In genomic region chr1:158653808-158654520, GRCm38 (mm10) we compare ENCODE assay signal across 8 mouse cellular contexts.
A peak's percentile ranks its signal among the peaks of the same experiment; 100 is the strongest.
DNase-seq lines count a peak whose midpoint lies in the region; ATAC-seq lines count a peak whose summit lies in the region.

No protein-coding gene starts in this region.

- ATAC-seq in forebrain, embryonic 14.5 days, result peak; percentile 72
- 0 out of 2 replicates have a peak, but pooled peaks have one; percentile 47 for ATAC-seq in megakaryocyte, adult 5-6 weeks (ENCODE audit: poor library complexity, severe bottlenecking)

- no peak overlapping the region for H3K4me3 ChIP-seq in forebrain, embryonic 14.5 days (ENCODE audit: low read depth, low read length)

- peak overlapping the region; percentile 15; the same call in 1 of the 2 replicates for H3K27ac ChIP-seq in forebrain, embryonic 14.5 days (ENCODE audit: low read depth, low read length)

- H3K36me3 ChIP-seq in forebrain, embryonic 14.5 days (ENCODE audit: control insufficient read depth, insufficient read depth, low read length), result peaks cover 16% of the 10 kb centered on the region

- WGBS in forebrain, embryonic 14.5 days, result 30% methylated on average over 4 of the region's 4 CpGs

- H3K4me1 ChIP-seq in forebrain, embryonic 14.5 days (ENCODE audit: control insufficient read depth, insufficient read depth, low read length), result no peaks in the 10 kb centered on the region; the same call in 1 of the 2 replicates

- H3K9ac ChIP-seq in forebrain, embryonic 14.5 days (ENCODE audit: low read length), result no peak overlapping the region

- H3K27me3 ChIP-seq in forebrain, embryonic 14.5 days (replicated peaks; ENCODE audit: control insufficient read depth, insufficient read depth, low read length), result no peaks in the 10 kb centered on the region

- H3K9me3 ChIP-seq in forebrain, embryonic 14.5 days (replicated peaks; ENCODE audit: control insufficient read depth, low read length), result no peaks in the 10 kb centered on the region

- H3K4me2 ChIP-seq in forebrain, embryonic 14.5 days (ENCODE audit: low read length), result no peak overlapping the region

- DNase-seq in adrenal gland, adult (ENCODE audit: inconsistent age in 2 of 2, low spot score in 1 of 2), result peak; percentile 16 to 70
- DNase-seq in adrenal gland, adult 8-10 months, result no peak
- peak; percentile 56 for DNase-seq in 416B (ENCODE audit: low read depth)
- DNase-seq in cerebellum, adult 11 months, result peak; percentile 30
- DNase-seq in forebrain, embryonic 14.5 days (ENCODE audit: low spot score), result peak; percentile 86
- peak; percentile 64 for DNase-seq in kidney, adult 9 months
- DNase-seq in testis, postnatal 14 days (ENCODE audit: low spot score), result peak; percentile 6
